Mouse (Mus musculus) retina, postnatal 1 day (tissue): ENCODE results near the gene Hoxa10.

Experiments used
- DNase-seq: peaks from one replicate; pipeline ENCODE4 v3.0.0-alpha.2; 2012

Hoxa10 gene

GRCm38 (mm10) chr6:52240389-52241000, at the start of gene Hoxa10:
Gene Hoxa10, minus strand, starts transcription at chr6:52240854.
- peak; percentile 88 for DNase-seq

- DNase-seq: no peak
Measured at GRCm38 (mm10) chr6:52290186-52290585, 49.5 kb upstream of the Hoxa10 start.

- DNase-seq: no peak
Measured at GRCm38 (mm10) chr6:52283896-52284295, 43.2 kb upstream of the Hoxa10 start.

GRCm38 (mm10) chr6:52281084-52281483, 40.4 kb upstream of the Hoxa10 start:
- DNase-seq: no peak

GRCm38 (mm10) chr6:52276920-52277319, 36.3 kb upstream of the Hoxa10 start:
- no peak for DNase-seq

- no peak for DNase-seq
Measured at GRCm38 (mm10) chr6:52276382-52276781, 35.7 kb upstream of the Hoxa10 start.

- DNase-seq: no peak
Measured at GRCm38 (mm10) chr6:52275563-52276280, 35.1 kb upstream of the Hoxa10 start.

GRCm38 (mm10) chr6:52274576-52274975, 33.9 kb upstream of the Hoxa10 start:
- no peak for DNase-seq

- peak; percentile 24 for DNase-seq
Measured at GRCm38 (mm10) chr6:52273656-52274280, 33.1 kb upstream of the Hoxa10 start.

- peak; percentile 48 for DNase-seq
Measured at GRCm38 (mm10) chr6:52272766-52273655, 32.4 kb upstream of the Hoxa10 start.

GRCm38 (mm10) chr6:52270494-52271480, 30.1 kb upstream of the Hoxa10 start:
- peak; percentile 78 for DNase-seq

GRCm38 (mm10) chr6:52268756-52269155, 28.1 kb upstream of the Hoxa10 start:
- DNase-seq: no peak

- DNase-seq: no peak
Measured at GRCm38 (mm10) chr6:52268341-52268740, 27.7 kb upstream of the Hoxa10 start.

- DNase-seq: no peak
Measured at GRCm38 (mm10) chr6:52267691-52268090, 27.0 kb upstream of the Hoxa10 start.

- no peak for DNase-seq
Measured at GRCm38 (mm10) chr6:52267221-52267620, 26.6 kb upstream of the Hoxa10 start.

GRCm38 (mm10) chr6:52266666-52266985, 26.0 kb upstream of the Hoxa10 start:
- DNase-seq: no peak

- DNase-seq: peak; percentile 21
Measured at GRCm38 (mm10) chr6:52265913-52266665, 25.4 kb upstream of the Hoxa10 start.

GRCm38 (mm10) chr6:52265306-52265912, 24.8 kb upstream of the Hoxa10 start:
- no peak for DNase-seq

GRCm38 (mm10) chr6:52264106-52264790, 23.6 kb upstream of the Hoxa10 start:
- no peak for DNase-seq

GRCm38 (mm10) chr6:52263321-52263585, 22.6 kb upstream of the Hoxa10 start:
- no peak for DNase-seq
